Mouse (Mus musculus) left cerebral cortex, postnatal 4 days (tissue): ENCODE measurements around the gene Olfr725. TPM values are rescaled to one million over a fixed set of nuclear protein-coding genes. Genes with fewer than 3 reads are reported as not detected.
A peak's percentile ranks its signal among the peaks of the same experiment; 100 is the strongest.

Source experiments
- DNase-seq: peaks from one replicate; pipeline ENCODE4 v3.0.0-alpha.2; 2022
- intact Hi-C: fragments of 180-260 bp; cut with DNase I; formaldehyde crosslinking; loops from one replicate; pipeline ENCODE4 v1.15.1; 2025
- total RNA-seq, 2 experiments: library from RNA; stranded (reverse); gene quantifications; 2 replicates each; pipeline ENCODE4 v1.2.3; 2021

Olfr725 gene
- total RNA-seq = not detected

DNA sequence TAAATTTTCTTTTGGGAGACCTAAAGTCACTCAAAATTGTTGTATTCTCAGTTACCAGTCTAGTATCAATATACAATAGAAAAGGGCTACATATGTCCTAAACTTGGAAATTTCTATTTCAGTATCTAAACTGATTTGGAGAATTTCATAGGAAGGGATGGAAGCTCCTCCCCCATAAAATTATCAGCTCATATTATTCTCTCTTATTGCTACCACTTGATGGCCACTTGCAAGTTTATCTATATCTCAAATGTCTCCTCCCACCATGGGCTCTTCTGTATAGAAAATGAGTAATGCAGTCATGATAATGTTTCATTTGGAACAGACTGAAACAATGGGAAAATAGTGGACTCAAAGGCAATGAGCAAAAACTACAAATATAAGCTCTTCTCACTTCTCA is at the start of gene Olfr725:
Gene Olfr725, minus strand, starts transcription at position 101 of the 400 bp plus-strand sequence.
- intact Hi-C loops = no loop called here
- DNase-seq = no peak

DNA sequence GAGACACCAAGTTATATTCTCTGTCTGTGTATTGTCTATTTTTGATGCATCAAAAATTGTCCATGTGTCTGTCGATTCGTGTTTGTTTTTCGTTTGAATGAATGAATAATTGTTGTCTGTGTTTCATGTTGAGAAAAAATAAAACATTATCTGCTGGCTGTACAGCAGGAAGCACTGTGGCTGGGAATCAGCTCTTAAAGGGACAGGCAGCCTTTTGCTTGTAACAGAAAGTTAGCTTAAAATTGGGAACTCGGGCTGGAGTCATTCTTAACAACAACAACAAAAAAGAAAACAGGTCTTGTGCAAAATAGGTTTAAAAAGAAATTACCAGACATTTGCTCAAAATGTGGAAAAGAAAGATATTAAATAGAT is 22.5 kb upstream of the Olfr725 start:
- no peak for DNase-seq

DNA sequence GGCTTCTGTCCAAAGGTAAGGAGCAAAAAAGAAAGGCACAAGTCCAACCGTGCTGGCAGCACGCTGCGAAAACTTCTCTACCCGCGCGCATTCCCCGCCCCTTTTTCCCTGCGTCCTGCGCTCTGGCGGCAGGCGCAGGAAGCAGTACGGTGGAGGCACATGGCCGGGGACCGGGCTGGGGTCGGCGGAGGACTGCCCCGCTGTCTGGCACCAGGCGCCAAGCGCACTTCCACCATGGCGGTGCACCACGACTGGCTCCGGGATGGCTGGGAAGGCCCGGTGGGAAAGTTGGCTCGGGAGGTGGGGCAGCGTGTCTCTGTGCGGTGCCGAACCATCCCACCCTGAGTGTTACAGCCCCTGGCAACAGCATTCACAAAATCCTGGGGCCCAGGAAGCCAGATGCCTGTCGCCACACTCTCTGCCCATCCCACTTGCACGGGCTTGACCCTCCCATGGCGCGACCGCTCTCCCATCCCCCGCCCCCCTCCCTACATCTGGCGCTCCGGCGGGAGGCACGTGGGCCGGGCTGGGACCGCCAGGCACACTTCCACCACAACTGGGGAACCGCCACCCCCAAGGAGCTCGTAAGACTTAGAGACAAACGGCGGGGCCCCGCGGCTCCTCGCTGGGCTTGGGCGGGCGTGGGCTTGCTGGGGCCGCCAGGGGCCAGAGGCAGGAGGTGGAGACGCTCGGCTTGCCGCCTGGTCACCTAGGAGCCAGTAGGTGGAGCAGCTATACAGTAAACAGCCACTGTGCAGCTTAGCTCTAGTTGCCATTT is 22.0 kb upstream of the Olfr725 start:
- intact Hi-C loops = no loop called here
- DNase-seq = peak; percentile 71

More for the DNA sequence above, 22.5 kb upstream of the Olfr725 start:
- intact Hi-C loops = no loop called here

DNA sequence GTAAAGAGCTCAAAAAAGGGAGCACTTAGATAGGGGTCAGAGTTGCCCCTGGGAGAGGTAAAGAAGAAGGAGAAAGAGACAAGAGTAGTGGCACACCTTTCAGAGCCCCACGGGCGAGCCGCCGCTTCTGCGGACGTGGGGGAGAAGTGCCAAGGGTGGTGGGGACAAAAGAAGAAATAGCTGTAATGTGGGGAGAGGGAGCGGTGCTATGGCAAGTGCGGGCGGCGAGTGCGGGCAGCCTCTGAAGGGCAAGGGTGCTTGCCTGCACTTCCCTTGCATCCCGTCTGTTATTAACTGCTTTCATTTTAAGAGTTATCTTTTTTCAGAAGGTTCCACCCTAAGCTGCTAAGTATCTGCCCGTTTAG is 21.4 kb upstream of the Olfr725 start:
- intact Hi-C loops = no loop called here
- DNase-seq = peak; percentile 17

DNA sequence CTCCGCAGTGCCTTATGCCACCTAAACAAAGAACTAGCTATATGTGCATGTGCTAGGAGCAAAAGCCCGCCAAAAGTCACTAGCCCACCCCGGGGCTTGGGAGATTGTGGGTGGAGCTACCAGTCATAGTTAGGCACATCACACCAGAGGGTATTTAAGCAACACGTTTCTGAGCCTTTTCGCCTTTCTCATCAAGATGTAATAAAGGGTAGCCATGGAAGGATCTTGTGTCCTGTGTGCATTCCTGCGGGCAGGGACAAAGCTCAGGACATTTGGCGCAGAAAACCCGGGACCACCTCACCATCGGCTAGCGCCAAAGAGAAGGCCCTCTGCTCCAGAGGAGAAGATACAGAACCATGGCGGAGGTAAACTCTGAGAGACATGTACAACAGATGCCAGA is 21.0 kb upstream of the Olfr725 start:
- intact Hi-C loops = no loop called here
- peak; percentile 41 for DNase-seq

DNA sequence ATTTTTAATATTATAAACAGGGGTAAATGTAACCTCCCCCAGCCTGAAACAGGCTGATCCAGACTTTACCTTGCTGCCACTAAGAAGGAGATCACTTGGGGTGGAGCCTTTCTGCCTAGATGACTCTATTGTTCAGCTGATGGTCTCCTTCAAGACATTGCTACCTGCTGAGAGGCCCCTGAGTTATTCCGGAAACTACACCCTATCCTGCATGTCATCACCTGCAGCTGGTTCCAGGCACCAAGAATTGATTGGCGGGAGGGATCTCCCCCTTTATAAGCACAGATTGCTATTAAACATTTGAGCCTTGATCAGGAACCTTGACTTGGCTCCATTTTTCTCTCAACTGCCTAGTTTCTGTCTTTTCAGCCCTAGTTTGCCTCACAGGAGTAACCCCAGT is 8.1 kb downstream of the Olfr725 start:
- no peak for DNase-seq
- intact Hi-C loops = no loop called here

DNA sequence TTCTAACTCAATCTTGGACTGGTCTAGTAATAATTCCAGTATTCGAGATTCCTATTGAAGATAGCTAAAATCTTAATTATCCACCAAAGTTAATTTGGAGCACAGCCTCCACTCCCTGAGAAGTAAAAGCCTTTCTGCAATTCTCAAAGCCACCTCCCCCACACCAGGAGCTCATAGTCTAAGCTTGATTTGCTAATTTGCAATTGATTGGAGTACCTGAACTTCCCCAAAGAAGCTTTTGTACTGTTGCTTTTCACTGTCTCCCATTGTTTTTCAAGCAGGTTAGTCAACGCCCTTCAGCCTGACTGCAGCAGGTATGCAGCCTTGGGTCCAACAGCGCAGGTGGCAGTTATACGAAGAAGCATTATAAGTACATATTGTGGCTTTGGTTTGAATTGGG is 8.8 kb downstream of the Olfr725 start:
- intact Hi-C loops = no loop called here
- DNase-seq = no peak

DNA sequence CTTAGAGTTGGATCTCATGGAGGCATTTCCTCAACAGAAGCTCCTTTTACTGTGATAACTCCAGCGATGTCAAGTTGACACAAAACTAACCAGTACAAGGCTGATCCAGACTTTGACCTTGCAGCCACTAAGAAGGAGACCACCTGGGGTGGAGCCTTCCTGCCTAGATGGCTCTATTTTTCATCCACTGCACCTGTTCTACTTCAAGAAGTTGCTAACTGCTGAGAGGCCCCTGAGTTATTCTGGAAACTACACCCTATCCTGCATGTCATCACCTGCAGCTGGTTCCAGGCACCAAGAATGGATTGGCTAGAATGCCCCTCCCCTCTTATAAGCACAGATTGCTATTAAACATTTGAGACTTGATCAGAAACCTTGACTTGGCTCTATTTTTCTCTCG is 13.8 kb downstream of the Olfr725 start:
- DNase-seq = no peak
- intact Hi-C loops = no loop called here

Other genes with a start within 250 kb of the Olfr725 start
- gene Olfr722, start 138.4 kb downstream of the Olfr725 start, total RNA-seq = not detected
- gene Olfr723, start 108.6 kb downstream of the Olfr725 start, total RNA-seq = not detected
- gene Olfr724, start 77.1 kb downstream of the Olfr725 start, total RNA-seq = not detected
- not detected for gene Olfr726, start 50.6 kb upstream of the Olfr725 start, total RNA-seq
- not detected for gene Olfr727, start 82.8 kb upstream of the Olfr725 start, total RNA-seq
- gene Olfr728, start 102.3 kb upstream of the Olfr725 start, total RNA-seq = not detected
- gene Olfr729, start 112.5 kb upstream of the Olfr725 start, total RNA-seq = not detected
- not detected for gene Olfr730, start 147.8 kb upstream of the Olfr725 start, total RNA-seq
- not detected for gene Olfr731, start 201.5 kb upstream of the Olfr725 start, total RNA-seq
- not detected for gene Olfr732, start 243.8 kb upstream of the Olfr725 start, total RNA-seq